Mouse (Mus musculus) subcutaneous adipose tissue, adult 2 months (tissue): ENCODE data around the gene Klk11. TPM values are rescaled to one million over a fixed set of nuclear protein-coding genes. Genes with fewer than 3 reads are reported as not detected.

Experiments used
- polyA plus RNA-seq: library from polyadenylated mRNA; depleted of rRNA; stranded (reverse); fragments of >200 nt; gene quantifications from 2 replicates; pipeline ENCODE4 v1.2.3, GENCODE M21; 2012; ENCODE audit warnings: low replicate concordance; rRNA removed

Gene Klk11
- polyA plus RNA-seq = 1.2 TPM in 1 of 2 replicates, not detected in the other

GRCm38 (mm10) chr7:43774364-43774763 is at the start of gene Klk11:
Klk11 (plus strand) TSS chr7:43774604.

GRCm38 (mm10) chr7:43768597-43768996 is 5.8 kb upstream of the Klk11 start, which contains the start of gene Klk12:
Klk12 (plus strand) TSS chr7:43768897.

DNA sequence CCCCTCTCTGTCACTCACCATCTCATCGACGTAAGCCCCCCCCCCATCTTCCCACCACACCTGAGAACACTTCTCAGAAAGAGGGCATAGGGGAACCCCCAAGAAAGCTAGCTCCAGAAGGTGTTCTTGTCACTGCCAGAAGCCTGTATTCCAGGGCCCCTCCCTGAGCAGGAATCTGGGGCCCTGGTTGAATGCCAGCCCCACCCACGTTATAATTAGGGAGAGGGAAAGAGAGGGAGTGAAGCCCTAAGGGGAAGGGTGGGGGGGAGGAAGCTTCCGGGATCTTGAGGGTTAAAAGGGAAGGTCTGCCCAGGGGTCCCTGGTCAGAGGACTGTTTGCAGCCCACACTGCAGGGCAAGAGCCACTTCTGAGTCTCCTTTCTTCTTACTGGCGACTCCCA is 6.3 kb downstream of the Klk11 start, which contains the start of gene Klk10:
TSS of gene Klk10 (plus strand) at position 290 of the 400 bp plus-strand sequence.

DNA sequence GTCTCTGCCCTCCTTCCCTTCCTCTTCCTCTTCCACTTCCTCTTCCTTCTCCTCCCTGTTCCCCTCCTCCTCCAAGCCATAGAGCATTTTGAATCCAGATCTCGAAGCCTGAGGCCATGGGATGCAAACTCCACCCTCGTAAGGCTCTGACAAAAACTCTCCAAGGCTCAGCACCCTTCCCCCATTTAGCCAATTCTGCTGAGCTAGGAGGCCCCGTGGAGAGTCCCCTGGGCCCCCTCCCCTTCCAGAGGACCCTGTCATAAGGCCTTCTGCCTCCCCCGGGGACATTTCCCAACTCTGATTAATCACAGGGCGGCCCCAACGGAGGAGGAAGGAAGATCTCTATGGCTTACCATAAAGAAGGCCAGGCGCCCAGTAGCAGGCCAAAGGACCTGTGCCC is 17.2 kb downstream of the Klk11 start, which contains the start of gene Klk9:
TSS of gene Klk9 (plus strand) at position 301 of the 400 bp plus-strand sequence.

DNA sequence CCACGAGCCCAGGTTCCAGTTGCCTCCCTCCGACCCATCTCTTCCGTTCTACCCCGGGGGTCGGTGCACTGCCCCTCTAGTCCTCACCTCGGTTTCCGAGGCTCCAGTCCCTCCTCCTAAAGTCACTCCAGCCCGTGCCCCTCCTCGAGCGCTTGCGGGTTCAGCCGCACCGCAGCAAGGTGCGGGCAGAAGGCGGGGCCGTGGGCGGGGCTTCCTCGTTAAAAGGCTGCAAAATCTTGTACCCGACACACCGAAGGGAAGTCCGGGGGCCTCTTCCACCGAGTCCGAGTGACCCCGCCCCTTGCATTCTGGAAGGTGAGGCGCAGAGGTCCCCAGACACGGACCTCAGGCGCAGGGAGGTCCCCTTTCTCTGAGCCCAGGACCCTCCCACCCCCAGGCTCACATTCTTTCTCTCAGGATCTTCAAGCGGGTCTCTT is 22.9 kb downstream of the Klk11 start, which contains the start of gene Klk8:
TSS of gene Klk8 (plus strand) at position 245 of the 437 bp plus-strand sequence.

DNA sequence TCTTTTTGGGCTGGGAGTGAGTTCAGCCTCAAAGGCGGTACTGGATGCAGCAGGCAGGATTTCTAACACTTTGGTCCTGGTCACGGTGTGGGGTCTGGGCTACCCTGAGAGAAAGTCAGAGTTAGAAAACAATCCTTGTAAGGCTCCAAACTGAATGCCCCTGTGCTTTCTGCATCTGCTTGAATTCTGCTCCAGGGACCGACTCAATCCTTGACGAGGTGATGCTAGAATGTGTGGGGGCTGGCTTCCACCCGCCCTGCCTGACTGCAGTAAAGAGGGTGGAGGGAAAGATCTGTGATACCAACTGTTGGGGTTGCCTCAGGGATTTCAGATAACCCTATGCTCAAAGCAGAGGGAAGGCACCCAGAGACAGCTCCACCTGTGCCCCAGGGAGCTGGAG is 36.6 kb downstream of the Klk11 start, which contains the start of gene Klk7:
TSS of gene Klk7 (plus strand) at position 301 of the 400 bp plus-strand sequence.

DNA sequence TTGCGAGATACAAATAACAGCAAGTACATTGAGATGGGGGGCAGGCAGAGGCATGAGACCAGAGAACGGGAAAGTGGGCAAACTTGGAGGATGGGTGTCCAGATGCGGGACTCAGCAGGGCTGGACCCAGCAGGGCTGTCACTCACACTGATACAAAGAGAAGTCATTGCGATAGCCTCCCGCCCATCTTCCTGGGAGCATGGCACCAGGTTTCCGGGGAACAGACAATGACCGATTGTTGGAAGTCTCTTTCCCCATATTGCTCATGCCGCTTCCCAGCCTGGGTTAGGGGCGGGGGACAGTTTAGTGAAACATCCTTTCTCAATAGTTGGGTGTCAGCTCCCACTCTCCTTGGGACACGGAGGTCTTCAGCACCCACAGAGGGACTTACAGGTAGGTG is 49.8 kb downstream of the Klk11 start, which contains the start of gene Klk6:
TSS of gene Klk6 (plus strand) at position 301 of the 400 bp plus-strand sequence.

Other genes with a start within 250 kb of the Klk11 start
- gene Cd33, start 230.2 kb upstream of the Klk11 start, polyA plus RNA-seq = 12.5 and 12.7 TPM in 2 replicates
- 1.6 and 2.8 TPM in 2 replicates for gene Zfp658, start 212.3 kb upstream of the Klk11 start, polyA plus RNA-seq
- gene Zfp719, start 195.0 kb upstream of the Klk11 start, polyA plus RNA-seq = 2.0 and 4.1 TPM in 2 replicates
- 0.24 TPM in 1 of 2 replicates, not detected in the other for gene Zfp819, start 167.4 kb upstream of the Klk11 start, polyA plus RNA-seq
- gene Ceacam18, start 139.9 kb upstream of the Klk11 start, polyA plus RNA-seq = not detected in 2 replicates
- 3.0 and 8.5 TPM in 2 replicates for gene Siglece, start 114.4 kb upstream of the Klk11 start, polyA plus RNA-seq
- gene Ctu1, start 102.6 kb upstream of the Klk11 start, polyA plus RNA-seq = 7.1 and 16.3 TPM in 2 replicates
- gene Klk14, start 84.2 kb upstream of the Klk11 start, polyA plus RNA-seq = 0.11 and 0.13 TPM in 2 replicates
- gene Klk13, start 62.0 kb upstream of the Klk11 start, polyA plus RNA-seq = 0.12 and 0.14 TPM in 2 replicates
- not detected in 2 replicates for gene Klk12, start 5.7 kb upstream of the Klk11 start, polyA plus RNA-seq
- 1.3 and 6.0 TPM in 2 replicates for gene Klk10, start 6.4 kb downstream of the Klk11 start, polyA plus RNA-seq
- gene Klk9, start 17.3 kb downstream of the Klk11 start, polyA plus RNA-seq = not detected in 2 replicates
- gene Klk8, start 23.0 kb downstream of the Klk11 start, polyA plus RNA-seq = 4.9 and 6.5 TPM in 2 replicates
- gene Klk7, start 36.7 kb downstream of the Klk11 start, polyA plus RNA-seq = 0.09 TPM in 1 of 2 replicates, not detected in the other
- not detected in 2 replicates for gene Klk6, start 49.9 kb downstream of the Klk11 start, polyA plus RNA-seq
- gene Klk5, start 67.4 kb downstream of the Klk11 start, polyA plus RNA-seq = 0.09 TPM in 1 of 2 replicates, not detected in the other
- 0.09 TPM in 1 of 2 replicates, not detected in the other for gene Klk4, start 106.6 kb downstream of the Klk11 start, polyA plus RNA-seq
- not detected in 2 replicates for gene Klk15, start 159.1 kb downstream of the Klk11 start, polyA plus RNA-seq
- not detected in 2 replicates for gene Klk1b8, start 176.1 kb downstream of the Klk11 start, polyA plus RNA-seq
- gene Klk1b1, start 192.1 kb downstream of the Klk11 start, polyA plus RNA-seq = not detected in 2 replicates
- not detected in 2 replicates for gene Klk1b9, start 201.5 kb downstream of the Klk11 start, polyA plus RNA-seq
- not detected in 2 replicates for gene Klk1b11, start 221.3 kb downstream of the Klk11 start, polyA plus RNA-seq
- not detected in 2 replicates for gene Klk1b26, start 237.6 kb downstream of the Klk11 start, polyA plus RNA-seq